Mouse (Mus musculus): ENCODE results near the gene Atp13a2.

GRCm38 (mm10) chr4:141052442-141052841, 65.8 kb downstream of the Atp13a2 start:
- no peak for TF ChIP-seq CTCF (IDR thresholded peaks at IDR 0.05; ENCODE audit: extremely low read depth, insufficient read depth, insufficient read length, insufficient replicate concordance)
- TF ChIP-seq POLR2A (IDR thresholded peaks at IDR 0.05; ENCODE audit: low read depth, low read length), result no peak
